Mouse (Mus musculus): Measurements from ENCODE around the gene Msmb. TPM values are rescaled to one million over a fixed set of nuclear protein-coding genes. Genes with fewer than 3 reads are reported as not detected.
"Not testable (repeated sequence)": the region's sequence is repeated elsewhere in the genome, so short reads cannot be mapped to it uniquely, and the experiment has no call there.

Gene Msmb
- not detected in 2 replicates for total RNA-seq (2017)

DNA sequence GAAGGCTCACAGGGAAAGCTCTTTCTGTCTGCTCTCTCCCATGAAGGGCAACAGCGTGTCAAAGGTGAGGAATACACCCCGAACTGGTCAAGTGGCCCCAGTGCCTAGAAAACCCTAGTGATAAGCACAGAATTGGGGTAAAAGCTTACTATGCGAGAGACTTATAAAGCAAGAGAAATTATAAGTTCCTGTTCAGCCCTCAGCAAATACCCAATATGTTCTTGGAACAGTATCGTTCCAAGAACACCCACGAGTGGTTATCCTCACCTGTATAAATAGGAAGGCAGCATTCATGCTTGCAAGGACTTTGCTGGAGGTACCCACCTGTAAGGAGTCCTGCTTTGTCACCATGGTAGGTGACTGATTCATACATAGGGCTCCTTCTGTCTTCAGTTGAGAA is at the start of gene Msmb:
Gene Msmb (plus strand): TSS at position 301 of the 400 bp plus-strand sequence.
- ATAC-seq (ENCODE audit: extremely low read depth, insufficient number of reproducible peaks, low FRiP score, poor library complexity, severe bottlenecking): no peak

DNA sequence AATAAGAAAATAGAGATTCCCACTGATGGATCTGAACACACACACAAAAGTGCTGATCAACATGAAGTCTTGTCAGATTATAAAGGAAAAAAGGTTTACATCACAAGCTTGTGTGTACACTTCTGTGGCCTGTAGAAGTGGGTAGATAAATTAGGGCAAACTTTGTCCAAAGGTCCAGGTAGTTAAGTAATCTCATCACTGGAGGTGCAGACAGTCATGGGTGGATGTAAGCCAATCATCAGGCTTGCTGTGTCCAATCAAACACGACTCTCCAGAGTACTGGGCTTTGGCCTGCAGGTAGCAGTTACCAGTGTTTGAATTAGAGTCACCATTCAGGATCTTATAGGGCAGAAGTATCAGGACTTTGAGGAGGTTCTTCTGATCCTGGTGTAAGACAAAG is 48.8 kb upstream of the Msmb start:
- no peak for ATAC-seq (ENCODE audit: extremely low read depth, insufficient number of reproducible peaks, low FRiP score, poor library complexity, severe bottlenecking)

DNA sequence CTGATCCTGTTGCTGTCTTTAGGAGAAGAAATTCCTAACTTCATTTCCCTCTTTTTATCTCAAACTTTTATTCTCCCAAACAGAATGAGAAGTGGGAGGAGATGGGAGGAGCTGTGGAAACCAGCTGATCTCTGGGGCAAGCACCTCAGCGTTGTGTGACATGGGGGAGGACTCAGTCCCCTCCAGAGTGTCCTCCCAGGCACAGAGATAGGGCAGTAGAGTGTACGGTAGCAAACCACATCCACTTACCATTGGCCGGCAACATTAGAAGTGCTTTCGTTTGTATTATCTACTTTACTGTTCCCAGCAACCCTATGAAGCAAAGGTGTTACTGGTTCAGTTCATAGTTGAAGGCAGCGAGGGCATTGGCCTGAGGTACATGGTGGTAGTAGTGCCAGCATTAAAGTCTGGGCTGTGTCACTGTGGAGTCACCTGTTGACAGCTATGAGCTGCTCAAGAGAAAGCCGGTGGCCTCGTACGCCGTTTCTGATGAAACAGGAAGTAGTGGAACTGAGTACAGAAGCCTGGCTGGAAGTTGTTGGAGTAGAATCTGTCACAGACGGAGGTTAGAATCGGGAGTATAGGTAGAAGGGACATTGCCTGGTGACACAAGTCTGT is 48.2 kb upstream of the Msmb start:
- peak; percentile 61 for ATAC-seq (ENCODE audit: extremely low read depth, insufficient number of reproducible peaks, low FRiP score, poor library complexity, severe bottlenecking)

DNA sequence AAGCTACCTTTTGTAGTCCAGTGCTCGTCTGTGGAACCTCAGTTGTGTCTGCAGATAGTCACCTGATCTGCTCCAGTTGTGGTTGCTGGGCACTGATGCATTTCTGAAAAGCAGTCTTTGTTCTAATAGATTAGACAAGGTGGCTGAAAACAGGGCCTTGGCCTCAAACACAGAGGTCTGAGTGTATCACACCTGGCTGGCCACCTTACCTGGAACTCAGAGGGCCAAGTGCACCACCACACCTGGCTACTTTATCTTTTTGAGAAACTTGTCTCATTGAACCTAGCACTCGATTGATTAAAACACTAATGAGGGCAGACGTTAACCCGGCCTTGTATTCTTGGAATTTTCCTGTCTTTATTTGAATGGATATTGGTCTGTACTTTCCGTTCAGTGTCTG is 46.2 kb upstream of the Msmb start:
- ATAC-seq (ENCODE audit: extremely low read depth, insufficient number of reproducible peaks, low FRiP score, poor library complexity, severe bottlenecking): no peak

DNA sequence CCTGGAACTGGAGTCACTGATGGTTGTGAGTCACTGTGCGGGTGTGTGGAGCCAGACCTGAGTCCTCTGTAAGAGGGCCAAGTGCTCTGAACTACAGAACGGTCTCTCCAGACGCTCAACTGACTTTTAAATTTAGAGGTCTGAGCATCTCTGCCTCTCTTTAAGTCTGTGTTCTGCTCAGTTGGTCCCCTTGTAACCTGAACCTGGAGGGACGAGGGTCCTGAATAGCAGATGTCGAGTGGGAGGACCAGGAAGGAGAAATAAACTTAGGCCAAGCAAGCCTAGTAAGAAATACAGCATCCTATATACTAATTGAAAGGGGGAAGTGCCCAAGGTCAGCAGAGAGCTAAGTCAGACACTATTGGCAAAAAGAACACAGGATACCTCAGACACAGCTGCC is 45.1 kb upstream of the Msmb start:
- no peak for ATAC-seq (ENCODE audit: extremely low read depth, insufficient number of reproducible peaks, low FRiP score, poor library complexity, severe bottlenecking)

DNA sequence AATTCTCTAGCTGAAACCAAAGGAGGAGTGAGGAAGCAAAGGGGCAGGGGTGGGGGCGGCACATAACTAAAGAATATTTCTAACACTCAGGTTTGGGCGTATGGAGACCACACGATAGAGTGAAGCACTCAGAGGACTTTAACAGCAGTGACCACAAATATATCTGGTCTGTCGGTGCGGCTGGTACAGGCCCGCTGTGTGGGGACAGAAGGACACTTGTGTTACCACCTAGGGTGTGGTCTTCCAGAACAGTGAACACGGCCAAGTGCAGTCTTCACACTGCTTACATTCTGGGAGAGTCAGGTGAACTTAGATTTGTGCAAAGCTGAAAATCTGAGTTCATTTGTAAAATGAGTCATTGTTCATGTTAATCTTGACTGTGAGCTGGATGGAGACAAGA is 44.1 kb upstream of the Msmb start:
- no peak for ATAC-seq (ENCODE audit: extremely low read depth, insufficient number of reproducible peaks, low FRiP score, poor library complexity, severe bottlenecking)

DNA sequence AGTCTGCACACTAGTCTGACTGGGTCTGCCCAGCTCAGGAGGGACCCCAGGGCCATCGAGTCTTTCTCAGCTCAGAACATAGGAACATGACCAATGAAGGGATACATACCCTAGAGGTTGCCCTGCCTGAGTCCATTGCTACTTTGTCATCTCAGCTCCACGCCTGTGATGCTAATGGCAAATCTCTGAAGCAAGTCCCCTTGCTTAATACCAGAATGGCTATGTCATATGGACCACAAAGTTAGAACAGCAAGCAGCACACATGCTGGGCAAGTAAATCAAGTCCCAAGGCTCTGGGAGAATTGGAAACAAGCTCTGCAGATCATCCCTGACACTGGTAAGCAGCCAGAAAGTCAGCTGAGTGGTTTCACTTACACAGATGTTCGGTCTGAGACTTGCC is 42.9 kb upstream of the Msmb start:
- ATAC-seq (ENCODE audit: extremely low read depth, insufficient number of reproducible peaks, low FRiP score, poor library complexity, severe bottlenecking): no peak

DNA sequence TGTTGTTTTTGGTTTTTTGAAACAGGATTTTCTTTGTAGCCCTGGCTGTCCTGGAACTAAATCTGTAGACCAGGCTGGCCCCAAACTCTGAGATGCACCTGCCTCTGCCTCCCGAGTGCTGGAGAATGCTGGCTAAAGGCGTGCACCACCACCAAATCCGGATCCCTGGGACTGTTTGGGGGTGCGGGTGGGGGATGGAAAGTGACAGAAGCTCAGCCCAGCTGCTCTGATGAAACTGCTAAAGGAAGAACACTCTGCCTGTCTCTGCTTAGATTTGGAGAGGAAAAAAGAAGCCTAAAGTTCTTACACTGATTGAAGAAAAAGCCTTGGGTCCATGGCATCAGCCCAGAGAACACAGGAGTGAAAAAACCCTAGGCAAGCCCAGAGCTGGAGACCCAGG is 38.3 kb upstream of the Msmb start:
- ATAC-seq (ENCODE audit: extremely low read depth, insufficient number of reproducible peaks, low FRiP score, poor library complexity, severe bottlenecking): no peak

DNA sequence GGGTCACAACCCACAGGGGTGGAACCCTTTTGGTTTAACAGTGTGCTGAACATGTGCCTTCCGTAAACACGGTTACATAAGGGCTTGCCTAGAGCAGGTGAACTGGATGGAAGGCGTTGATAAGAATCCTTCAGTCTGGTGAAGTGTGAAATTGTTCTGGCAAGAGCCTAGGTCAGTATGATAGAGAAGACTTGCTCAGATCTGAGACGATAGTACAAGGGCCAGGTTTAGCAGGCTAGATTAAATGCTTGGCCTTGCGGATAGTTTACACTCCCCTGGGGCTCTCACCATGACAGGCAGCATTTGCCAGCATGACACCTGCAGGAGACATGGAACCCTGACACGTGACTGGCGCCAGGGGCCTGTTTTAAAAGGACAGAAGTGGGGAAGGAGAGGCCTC is 36.2 kb upstream of the Msmb start:
- ATAC-seq (ENCODE audit: extremely low read depth, insufficient number of reproducible peaks, low FRiP score, poor library complexity, severe bottlenecking): no peak

DNA sequence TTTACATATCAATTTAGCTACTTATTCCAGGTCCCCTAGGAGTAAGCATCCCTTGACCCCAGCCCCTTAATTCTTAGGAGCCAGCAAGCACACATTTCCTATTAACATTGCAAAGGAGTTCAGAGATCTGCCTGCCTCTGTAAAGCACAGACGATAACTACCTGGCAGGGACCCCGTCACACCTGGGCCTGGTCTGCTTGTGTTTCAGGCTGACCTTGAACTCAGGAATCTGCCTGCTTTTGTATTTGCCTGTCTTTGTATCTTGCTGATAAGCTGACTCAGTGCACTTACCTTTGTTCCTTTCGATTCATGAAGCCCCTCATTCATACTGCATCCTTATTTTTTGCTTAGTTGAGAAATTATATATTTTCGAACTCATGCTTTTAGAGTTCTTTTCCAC is 34.9 kb upstream of the Msmb start:
- ATAC-seq (ENCODE audit: extremely low read depth, insufficient number of reproducible peaks, low FRiP score, poor library complexity, severe bottlenecking): no peak

DNA sequence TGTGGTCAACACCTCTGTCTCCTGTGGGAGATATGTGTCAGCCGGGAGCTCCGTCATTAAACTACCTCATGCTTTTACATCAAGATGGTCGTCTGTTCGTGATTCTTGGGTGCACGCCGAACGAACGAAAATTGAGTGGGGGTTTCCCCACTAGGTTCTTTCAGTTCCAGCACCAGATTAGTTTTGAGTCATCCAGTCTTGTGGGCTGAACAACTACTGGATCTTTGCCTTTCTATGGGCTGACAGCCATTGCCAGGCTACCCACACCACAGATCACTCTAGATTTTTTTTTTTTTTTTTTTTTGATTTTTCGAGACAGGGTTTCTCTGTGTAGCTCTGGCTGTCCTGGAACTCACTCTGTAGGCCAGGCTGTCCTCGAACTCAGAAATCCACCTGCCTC is 29.7 kb upstream of the Msmb start:
- not testable (repeated sequence) for ATAC-seq (ENCODE audit: extremely low read depth, insufficient number of reproducible peaks, low FRiP score, poor library complexity, severe bottlenecking)

DNA sequence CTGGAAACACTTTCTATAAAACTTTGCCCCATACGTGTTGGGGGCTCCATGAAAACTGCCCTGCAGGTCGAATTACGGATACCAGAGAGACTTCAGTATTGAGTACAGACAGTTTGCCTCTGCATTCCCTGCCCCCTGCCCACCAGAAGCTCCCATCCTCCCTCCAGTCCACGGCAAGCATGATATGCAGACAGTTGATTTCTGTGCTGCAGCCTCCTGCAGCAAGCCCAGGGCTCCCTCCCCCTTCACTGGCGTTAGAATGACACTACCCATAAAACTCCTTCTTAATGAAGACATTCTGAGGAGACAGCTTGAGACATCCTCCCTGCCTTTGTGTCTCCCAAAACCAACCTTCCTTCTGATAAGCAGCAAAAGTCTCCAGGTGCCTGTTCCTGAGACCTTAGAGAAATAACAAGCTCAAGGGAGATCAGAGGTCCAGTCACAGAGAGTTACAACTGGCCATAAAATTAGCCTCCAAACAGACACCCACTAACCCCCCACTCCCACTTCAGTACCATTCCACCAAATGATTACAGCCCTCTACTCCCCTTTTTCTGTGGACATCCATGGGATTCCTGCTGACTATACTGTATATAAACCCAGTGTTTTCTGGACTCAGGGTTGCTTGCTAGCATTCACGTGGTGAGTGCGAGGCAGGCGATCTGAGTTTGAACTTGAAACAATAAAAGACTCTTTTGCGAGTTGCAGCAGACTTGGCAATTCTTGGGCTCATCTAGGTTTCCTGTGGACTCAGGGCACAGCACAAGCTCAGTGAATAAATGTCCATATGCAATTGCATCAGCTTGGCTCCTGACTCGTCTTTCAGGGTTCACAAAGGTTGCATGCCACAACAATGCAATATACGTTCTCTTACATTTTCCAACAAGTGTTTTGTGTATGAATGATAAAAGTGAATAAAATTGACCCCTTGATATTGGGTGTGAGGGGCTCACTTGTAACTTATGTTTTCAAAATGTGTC is 20.6 kb upstream of the Msmb start:
- no peak for ATAC-seq (ENCODE audit: extremely low read depth, insufficient number of reproducible peaks, low FRiP score, poor library complexity, severe bottlenecking)

DNA sequence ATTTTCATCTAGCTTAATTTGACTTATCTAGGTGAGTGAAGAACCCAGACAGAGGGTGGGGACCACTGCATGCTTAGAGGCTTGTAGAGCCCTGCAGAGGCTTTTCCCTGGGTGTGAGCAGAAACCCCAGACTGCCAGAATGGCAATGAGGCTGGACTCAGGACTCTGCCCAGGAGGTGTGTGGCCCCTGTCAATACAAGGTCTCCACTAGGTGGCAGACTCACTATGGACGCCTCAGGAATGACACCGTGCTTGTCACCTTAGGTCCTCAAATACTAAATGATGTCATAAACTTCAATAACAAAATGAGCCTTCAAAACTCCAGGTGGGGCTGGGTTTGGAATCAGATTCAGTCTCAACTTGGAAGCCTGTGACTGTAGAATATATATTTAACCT is 19.9 kb upstream of the Msmb start:
- peak; percentile 67 for ATAC-seq (ENCODE audit: extremely low read depth, insufficient number of reproducible peaks, low FRiP score, poor library complexity, severe bottlenecking)

DNA sequence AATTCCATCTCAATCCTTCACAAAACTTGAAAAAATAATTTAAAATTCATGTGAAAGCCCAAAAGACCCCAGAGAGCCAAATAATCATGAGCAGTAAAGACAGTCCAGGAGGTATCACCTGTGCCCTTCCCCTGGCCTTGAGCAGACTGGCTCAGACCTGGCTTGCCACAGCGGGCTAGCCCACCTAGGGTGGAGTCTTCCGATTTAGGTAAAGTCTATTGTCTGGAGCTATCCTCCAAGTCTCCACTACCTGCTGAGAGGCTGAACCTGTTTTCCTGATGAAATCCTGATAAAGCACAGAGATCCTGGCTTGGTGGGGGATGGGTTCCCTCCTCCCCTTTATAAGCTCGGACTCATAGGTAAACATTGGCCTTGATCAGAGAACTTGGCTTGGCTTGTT is 17.6 kb upstream of the Msmb start:
- no peak for ATAC-seq (ENCODE audit: extremely low read depth, insufficient number of reproducible peaks, low FRiP score, poor library complexity, severe bottlenecking)

DNA sequence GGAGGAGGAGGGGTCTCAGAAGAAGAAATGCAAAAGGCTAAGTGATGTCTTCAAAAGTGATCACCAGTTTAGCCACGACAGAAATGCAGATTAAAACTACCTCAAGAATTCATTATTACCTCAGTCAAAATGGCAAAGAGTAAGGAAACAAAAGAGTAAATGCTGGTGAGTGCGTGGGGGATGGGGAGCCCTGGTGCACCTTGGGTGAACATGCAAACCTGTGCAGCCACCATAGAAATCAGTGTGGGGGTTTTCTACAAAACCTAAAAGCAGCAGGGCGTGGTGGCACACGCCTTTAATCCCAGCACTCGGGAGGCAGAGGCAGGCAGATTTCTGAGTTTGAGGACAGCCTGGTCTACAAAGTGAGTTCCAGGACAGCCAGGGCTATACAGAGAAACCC is 16.6 kb upstream of the Msmb start:
- not testable (repeated sequence) for ATAC-seq (ENCODE audit: extremely low read depth, insufficient number of reproducible peaks, low FRiP score, poor library complexity, severe bottlenecking)

DNA sequence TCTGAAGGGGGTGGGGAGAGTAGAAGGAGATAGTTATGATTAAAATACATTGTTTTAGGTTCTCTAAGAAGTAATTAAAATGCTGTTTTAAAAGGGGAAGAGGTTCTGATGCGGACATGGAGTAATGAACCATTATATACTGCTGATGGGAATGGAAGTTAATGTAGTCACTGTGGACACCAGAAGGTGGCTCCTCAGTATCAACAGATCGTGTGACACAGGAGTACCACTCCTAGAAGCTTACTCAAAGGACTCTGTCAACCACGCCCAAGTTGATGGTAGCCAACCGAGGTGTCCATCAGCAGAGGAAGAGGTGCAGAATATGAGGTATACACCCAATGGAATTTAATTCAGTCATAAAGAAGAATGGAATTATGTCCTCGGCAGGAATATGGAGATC is 13.4 kb upstream of the Msmb start:
- ATAC-seq (ENCODE audit: extremely low read depth, insufficient number of reproducible peaks, low FRiP score, poor library complexity, severe bottlenecking): no peak

DNA sequence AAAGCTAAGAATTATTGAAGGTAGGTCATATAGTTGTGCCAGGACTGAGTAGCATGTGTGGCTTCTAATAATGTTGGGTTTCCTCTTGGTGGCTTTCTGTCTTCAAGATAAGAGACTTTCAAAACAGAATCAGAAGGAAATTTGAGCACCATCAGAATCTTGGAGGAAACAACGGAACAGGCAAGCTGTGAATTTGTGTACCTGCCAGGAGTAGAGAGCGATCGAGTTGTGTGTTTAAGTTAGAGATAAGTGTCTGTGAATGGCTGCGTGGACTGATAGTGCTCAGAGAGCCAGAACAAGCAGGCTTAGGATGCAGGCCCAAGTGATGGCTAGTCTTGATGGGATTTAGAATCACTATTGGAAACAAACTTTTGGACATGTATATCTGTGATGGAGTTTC is 10.0 kb upstream of the Msmb start:
- ATAC-seq (ENCODE audit: extremely low read depth, insufficient number of reproducible peaks, low FRiP score, poor library complexity, severe bottlenecking): no peak

DNA sequence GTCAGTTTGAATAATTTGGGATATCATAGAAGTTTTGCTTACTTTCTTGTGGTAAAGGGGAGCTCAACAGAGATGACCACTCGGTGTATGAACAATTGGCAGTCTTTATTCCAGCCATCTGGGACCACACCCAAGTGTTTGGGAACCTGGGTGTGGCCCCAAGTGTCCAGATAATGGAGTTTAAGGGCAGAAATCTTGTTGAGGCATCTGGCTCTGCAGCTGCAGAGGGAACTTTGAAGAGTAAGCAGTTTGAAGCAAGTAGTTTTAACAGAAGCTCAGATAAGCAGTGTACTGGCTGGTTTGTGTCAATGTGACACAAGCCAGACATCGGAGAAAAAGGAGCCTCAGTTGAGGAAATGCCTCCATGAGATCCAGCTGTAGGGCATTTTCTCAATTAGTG is 7.5 kb upstream of the Msmb start:
- ATAC-seq (ENCODE audit: extremely low read depth, insufficient number of reproducible peaks, low FRiP score, poor library complexity, severe bottlenecking): no peak

DNA sequence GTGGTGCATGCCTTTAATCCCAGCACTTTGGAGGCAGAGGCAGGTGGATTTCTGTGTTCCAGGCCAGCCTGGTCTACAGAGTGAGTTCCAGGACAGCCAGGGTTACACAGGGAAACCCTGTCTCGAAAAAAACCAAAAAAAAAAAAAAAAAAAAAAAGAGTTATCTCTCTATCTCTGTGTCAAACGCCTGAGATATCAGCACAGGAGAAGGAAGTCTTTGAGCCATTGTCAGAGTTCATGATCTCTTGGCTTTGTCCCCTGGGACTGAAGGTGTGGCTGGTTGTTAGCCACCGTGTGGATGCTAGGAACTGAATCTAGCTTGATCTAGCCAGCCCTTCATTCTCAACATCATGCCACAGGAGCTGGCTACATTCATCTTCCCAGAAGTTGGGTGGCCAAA is 5.4 kb upstream of the Msmb start:
- not testable (repeated sequence) for ATAC-seq (ENCODE audit: extremely low read depth, insufficient number of reproducible peaks, low FRiP score, poor library complexity, severe bottlenecking)

DNA sequence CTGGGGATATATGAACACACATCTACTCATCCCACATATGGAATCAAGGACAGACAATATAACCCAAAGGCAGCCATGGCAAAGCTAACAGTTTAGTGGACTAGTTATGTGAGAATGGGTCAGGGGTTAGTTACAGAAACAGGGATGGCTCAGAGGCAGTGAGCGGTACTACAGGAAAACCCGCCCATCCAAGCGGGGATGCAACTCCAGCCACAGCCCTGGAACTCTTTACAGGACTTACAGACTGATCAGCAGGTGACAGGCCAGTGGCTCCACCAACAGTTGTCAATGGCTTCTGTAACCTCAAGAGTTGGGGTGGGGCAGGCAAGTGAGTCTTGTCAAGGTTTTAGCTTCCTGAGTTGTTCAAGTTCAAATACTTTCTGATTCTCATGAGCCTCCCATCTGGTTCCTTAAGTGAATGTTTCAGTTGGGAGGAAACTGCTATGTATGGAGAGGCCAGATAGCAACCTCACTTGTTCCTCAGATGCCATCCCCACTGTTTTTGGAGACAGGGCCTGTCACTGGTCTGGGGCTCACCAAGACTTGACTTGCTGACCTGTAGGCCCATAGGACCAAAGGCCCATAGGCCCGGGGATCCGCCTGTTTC is 1.4 kb upstream of the Msmb start:
- ATAC-seq (ENCODE audit: extremely low read depth, insufficient number of reproducible peaks, low FRiP score, poor library complexity, severe bottlenecking): no peak
